Comparison of ENCODE assay signal across 11 mouse cellular contexts in genomic region chr2:157914889-157915517, GRCm38 (mm10). TPM values are rescaled to one million over a fixed set of nuclear protein-coding genes. Genes with fewer than 3 reads are reported as not detected.
DNase-seq lines count a peak whose midpoint lies in the region; ATAC-seq and TF ChIP-seq lines count a peak whose summit lies in the region.
"Had no signal": no experiment of that assay in that cellular context is flagged by ENCODE, and none has a peak within 500 bp of the region (broad histone marks: within the 10 kb centered on the region; RNA-seq: fewer than 3 reads in every experiment).

No protein-coding gene starts in this region.

- H3K4me2 ChIP-seq in kidney, postnatal 0 days (ENCODE audit: low read length) = peak overlapping the region; percentile 54
- H3K4me2 ChIP-seq in embryonic facial prominence, embryonic 13.5 days = peak overlapping the region; percentile 63
- H3K4me2 ChIP-seq in neural tube, embryonic 12.5 days (replicated peaks) = peak overlapping the region; percentile 69

- no peak for ATAC-seq in kidney, postnatal 0 days (replicated peaks; ENCODE audit: low FRiP score, low read depth)
- ATAC-seq in embryonic facial prominence, embryonic 13.5 days (ENCODE audit: insufficient number of reproducible peaks, insufficient read depth, low FRiP score, low TSS enrichment, low read depth) = no peak
- no peak for ATAC-seq in neural tube, embryonic 12.5 days (ENCODE audit: low FRiP score, low read depth)
- ATAC-seq in monocyte, adult 5-6 weeks (replicated peaks; ENCODE audit: insufficient number of reproducible peaks, low FRiP score, low TSS enrichment, poor library complexity, severe bottlenecking) = no peak

- WGBS in kidney, postnatal 0 days = 43% methylated on average over 41 of the region's 43 CpGs
- WGBS in embryonic facial prominence, embryonic 13.5 days = 46% methylated on average over 32 of the region's 43 CpGs
- WGBS in neural tube, embryonic 12.5 days = 41% methylated on average over 43 of the region's 43 CpGs

- H3K4me3 ChIP-seq in kidney, postnatal 0 days (replicated peaks; ENCODE audit: low read depth, low read length) = peak overlapping the region; percentile 22
- peak overlapping the region; percentile 43 for H3K4me3 ChIP-seq in embryonic facial prominence, embryonic 13.5 days
- H3K4me3 ChIP-seq in neural tube, embryonic 12.5 days = peak overlapping the region; percentile 55
- H3K4me3 ChIP-seq: erythroblast, embryonic 14.5 days had no signal

- peaks cover 22% of the 10 kb centered on the region for H3K27me3 ChIP-seq in kidney, postnatal 0 days (ENCODE audit: insufficient read depth, low read length)
- H3K27me3 ChIP-seq in embryonic facial prominence, embryonic 13.5 days = peaks cover 67% of the 10 kb centered on the region
- H3K27me3 ChIP-seq in neural tube, embryonic 12.5 days (replicated peaks) = peaks cover 41% of the 10 kb centered on the region

- TF ChIP-seq CTCF in kidney, postnatal 0 days (IDR thresholded peaks at IDR 0.05; ENCODE audit: low read depth) = peak; percentile 5; the same call in 1 of the 2 replicates

- H3K27ac ChIP-seq in kidney, postnatal 0 days = no peak overlapping the region
- H3K27ac ChIP-seq in embryonic facial prominence, embryonic 13.5 days = no peak overlapping the region
- no peak overlapping the region for H3K27ac ChIP-seq in neural tube, embryonic 12.5 days
- H3K27ac ChIP-seq: liver, embryonic 14.5 days had no signal

- H3K4me1 ChIP-seq in kidney, postnatal 0 days (replicated peaks; ENCODE audit: insufficient read depth, low read length) = peaks cover 8% of the 10 kb centered on the region; the same call in 1 of the 2 replicates
- peaks cover 9% of the 10 kb centered on the region for H3K4me1 ChIP-seq in embryonic facial prominence, embryonic 13.5 days
- peaks cover 31% of the 10 kb centered on the region for H3K4me1 ChIP-seq in neural tube, embryonic 12.5 days

- H3K9me3 ChIP-seq in kidney, postnatal 0 days (replicated peaks; ENCODE audit: low read length) = no peaks in the 10 kb centered on the region
- H3K9me3 ChIP-seq in embryonic facial prominence, embryonic 13.5 days = no peaks in the 10 kb centered on the region
- H3K9me3 ChIP-seq in neural tube, embryonic 12.5 days = no peaks in the 10 kb centered on the region

- no peak for DNase-seq in kidney, postnatal 0 days (ENCODE audit: low spot score)
- DNase-seq in kidney, postnatal 14 days = no peak
- peak; percentile 40 to 53 for DNase-seq in layer of hippocampus, adult 18-20 months (ENCODE audit: low spot score in 2 of 2)
- DNase-seq in adrenal gland, adult (ENCODE audit: inconsistent age in 2 of 2, low spot score in 1 of 2) = no peak
- DNase-seq in thymus, postnatal 25 days = no peak

- H3K36me3 ChIP-seq in kidney, postnatal 0 days (ENCODE audit: insufficient read depth, low read length) = no peaks in the 10 kb centered on the region
- H3K36me3 ChIP-seq in embryonic facial prominence, embryonic 13.5 days = no peaks in the 10 kb centered on the region
- no peaks in the 10 kb centered on the region for H3K36me3 ChIP-seq in neural tube, embryonic 12.5 days
- H3K36me3 ChIP-seq: G1E had no signal

- no peak overlapping the region for H3K9ac ChIP-seq in kidney, postnatal 0 days (ENCODE audit: low read depth, low read length)
- H3K9ac ChIP-seq in embryonic facial prominence, embryonic 13.5 days = no peak overlapping the region
- peak overlapping the region; percentile 75 for H3K9ac ChIP-seq in neural tube, embryonic 12.5 days
- H3K9ac ChIP-seq: liver, embryonic 14.5 days had no signal

RNA-seq across cellular contexts. Expression of gene Vstm2l, which starts 0.6 kb away (rescaled TPM):
- polyA plus RNA-seq in kidney, postnatal 0 days (2015; fragmentation: Nextera tagmentation; extraction: Ambion mirVana) = 0.26 and 0.38 TPM in 2 replicates
- polyA plus RNA-seq in embryonic facial prominence, embryonic 13.5 days (2015; fragmentation: Nextera tagmentation; extraction: Ambion mirVana) = 0.39 and 0.49 TPM in 2 replicates
- 100 to 1,000 TPM; 126 to 132 TPM for total RNA-seq in layer of hippocampus, adult 18-20 months (2021)
- polyA plus RNA-seq in neural tube, embryonic 12.5 days (2016; fragmentation: Nextera tagmentation; extraction: Ambion mirVana) = 21.8 and 23.2 TPM in 2 replicates
- total RNA-seq in monocyte, adult 5-6 weeks (2017) = not detected in 3 replicates
- total RNA-seq: G1E had no signal
- polyA plus RNA-seq: erythroblast, embryonic 14.5 days; G1E had no signal

Comparison
In these comparisons a context has a peak if more than half of its experiments do, and no peak if none do; other contexts are left out.
1. DNase-seq: peak in layer of hippocampus, adult 18-20 months (2 of 2); none in kidney, postnatal 0 days (single experiment), kidney, postnatal 14 days (single experiment), adrenal gland, adult (0 of 2) and thymus, postnatal 25 days (single experiment).
2. RNA of gene Vstm2l, which starts 0.6 kb away (polyA plus RNA-seq): 21.8 to 23.2 TPM in neural tube, embryonic 12.5 days; 0.39 to 0.49 TPM in embryonic facial prominence, embryonic 13.5 days and 0.26 to 0.38 TPM in kidney, postnatal 0 days; every median in the first group is over 10 times any median in the second.
3. Peak in every context shown above with its lines, with median percentiles within 50 percentile points of each other: H3K4me2 ChIP-seq and H3K4me3 ChIP-seq.